Mouse (Mus musculus) retina, adult 2 months (tissue): Measurements from ENCODE around the gene Elmo2.

ENCODE experiments used
- DNase-seq: peaks from one replicate; pipeline ENCODE4 v3.0.0-alpha.2; 2012; ENCODE audit warnings: low read depth, low spot score

Elmo2 gene

GRCm38 (mm10) chr2:165258321-165258720 lies 68.0 kb downstream of the Elmo2 start:
- no peak for DNase-seq

DNA sequence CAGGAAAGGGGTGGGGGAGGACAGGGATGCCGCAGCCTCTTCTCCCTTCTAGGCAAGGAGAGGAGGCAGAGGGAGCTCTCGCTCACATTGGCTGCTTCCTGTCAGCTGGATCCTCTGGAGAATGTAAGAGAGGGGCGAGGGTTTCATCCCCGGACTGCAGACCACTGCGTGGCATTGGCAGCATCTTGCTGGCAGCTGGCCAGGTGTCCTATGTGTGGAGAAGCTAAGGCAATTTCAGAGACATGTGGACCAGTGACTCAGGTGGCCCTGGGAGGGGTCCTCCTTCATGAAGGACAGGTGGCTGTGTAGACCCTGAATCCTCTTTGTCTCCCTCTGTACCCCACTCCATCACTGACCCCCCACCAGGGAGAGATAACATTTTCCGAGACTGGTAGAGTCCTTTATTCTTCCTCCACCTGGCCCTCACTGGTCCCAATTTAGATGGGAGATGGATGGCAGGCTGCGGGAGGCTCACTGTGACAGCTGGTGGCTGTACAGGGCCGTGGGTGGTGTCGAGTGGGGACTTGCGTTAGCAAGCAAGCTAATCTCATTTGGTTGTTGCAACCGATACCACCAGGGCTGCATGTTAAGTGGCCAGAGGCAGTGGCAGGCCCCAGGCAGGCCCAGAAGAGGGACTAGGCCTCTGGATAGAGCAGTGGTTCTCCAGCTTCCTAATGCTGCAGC lies 69.0 kb downstream of the Elmo2 start:
- no peak for DNase-seq

- DNase-seq = no peak
Observed at GRCm38 (mm10) chr2:165256213-165256612, 70.1 kb downstream of the Elmo2 start.

DNA sequence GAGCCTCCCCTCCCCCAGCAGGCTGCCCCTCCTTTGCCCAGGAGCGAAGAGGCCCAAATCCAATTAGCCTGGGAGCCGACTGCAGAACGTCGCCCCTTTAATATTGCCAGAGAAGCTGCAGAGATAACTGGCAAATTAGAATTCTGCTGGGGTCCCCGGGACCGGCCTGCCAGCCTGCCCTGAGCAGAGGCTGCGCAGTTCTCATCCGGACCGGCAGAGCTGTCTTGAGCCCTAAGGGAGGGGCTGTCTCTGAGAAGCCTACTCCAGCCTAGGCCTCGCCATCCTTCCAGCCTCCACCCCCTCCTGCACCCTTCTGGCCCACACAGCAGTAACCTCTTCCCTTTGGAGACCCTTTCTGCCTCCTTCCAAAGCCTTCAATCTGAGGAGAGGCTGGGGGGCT lies 72.4 kb downstream of the Elmo2 start:
- DNase-seq = no peak

DNA sequence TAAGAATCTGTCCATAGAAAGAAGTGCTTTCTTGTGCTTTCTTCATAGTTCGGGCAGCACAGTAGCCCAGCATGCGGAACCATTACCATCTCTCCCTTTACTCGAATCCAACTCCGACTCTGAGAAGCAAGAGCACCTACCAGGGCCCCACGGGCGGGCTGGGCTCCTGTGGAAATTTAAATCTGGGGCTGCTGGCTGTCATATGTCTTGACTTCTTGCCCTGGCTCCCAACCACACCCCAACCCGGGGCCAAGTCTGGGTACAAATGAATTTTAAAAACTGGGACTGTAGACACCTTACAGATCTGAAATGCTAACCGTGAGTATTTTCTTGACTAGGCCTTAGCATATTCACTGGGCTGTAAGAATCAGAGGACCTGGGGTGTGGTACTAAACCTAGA lies 73.0 kb downstream of the Elmo2 start:
- DNase-seq = no peak

GRCm38 (mm10) chr2:165252801-165253200 lies 73.5 kb downstream of the Elmo2 start:
- no peak for DNase-seq

DNA sequence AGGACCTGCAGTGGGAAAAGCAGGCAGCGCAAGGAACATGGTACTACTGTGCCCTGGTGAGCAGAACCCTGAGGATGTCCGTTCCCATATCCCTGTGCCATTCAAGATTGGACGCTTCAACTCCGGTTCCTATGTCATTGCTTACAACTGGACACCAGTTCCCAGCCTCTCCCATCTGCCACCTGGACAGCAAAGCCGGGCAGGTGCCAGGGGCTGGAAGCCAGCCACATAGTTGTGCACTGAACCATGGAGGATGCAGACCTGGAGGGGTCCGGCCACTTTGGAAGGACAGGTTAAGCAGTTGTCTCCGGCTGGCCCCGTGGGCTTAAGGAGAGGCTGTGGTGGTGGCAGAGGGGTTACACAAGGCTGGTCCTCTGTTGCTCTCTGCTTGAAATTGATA lies 73.9 kb downstream of the Elmo2 start:
- DNase-seq = no peak

GRCm38 (mm10) chr2:165250903-165251302 lies 75.4 kb downstream of the Elmo2 start:
- no peak for DNase-seq

GRCm38 (mm10) chr2:165248967-165249366 lies 77.3 kb downstream of the Elmo2 start:
- no peak for DNase-seq

DNA sequence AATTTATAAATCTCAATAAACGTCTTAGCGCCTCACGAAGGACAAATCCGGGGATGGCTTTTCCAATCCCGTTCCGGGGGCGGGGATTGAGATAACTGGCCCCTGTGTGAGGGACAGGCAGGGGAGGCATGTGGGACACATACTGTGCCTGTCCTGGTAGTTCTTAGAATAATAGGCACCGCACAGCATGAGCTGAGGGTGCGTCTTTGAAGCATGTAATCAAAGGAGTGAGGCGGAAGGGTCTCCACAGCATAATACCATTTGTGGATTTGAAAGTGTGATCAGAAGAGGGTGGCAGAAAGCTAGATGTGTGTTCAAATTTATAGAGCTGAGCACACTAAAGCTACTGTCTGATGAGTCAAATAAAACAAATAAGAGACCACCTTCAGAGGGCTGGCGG lies 79.9 kb downstream of the Elmo2 start:
- DNase-seq = no peak

GRCm38 (mm10) chr2:165243122-165243720 lies 83.1 kb downstream of the Elmo2 start:
- no peak for DNase-seq

DNA sequence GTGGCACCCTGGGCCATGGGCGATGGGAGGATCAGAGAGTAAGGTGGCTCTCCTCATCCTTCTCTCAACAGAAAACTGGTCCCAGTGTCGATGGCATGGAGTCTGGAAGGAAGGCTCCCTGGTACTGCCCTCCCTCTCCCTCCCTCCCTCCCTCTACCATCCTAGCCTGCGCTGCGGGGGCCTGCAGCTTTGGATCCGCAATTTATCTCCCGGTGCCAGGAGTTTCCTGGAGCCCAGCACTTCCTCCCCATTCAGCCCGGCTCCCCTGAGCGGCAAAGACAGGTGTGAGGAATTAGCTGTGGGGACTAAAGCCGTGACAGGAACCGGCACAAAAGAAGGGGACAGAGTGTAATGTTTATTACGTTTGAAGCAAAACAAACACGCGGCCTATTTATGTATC lies 83.7 kb downstream of the Elmo2 start:
- DNase-seq = no peak

GRCm38 (mm10) chr2:165241786-165242185 lies 84.5 kb downstream of the Elmo2 start:
- no peak for DNase-seq

DNA sequence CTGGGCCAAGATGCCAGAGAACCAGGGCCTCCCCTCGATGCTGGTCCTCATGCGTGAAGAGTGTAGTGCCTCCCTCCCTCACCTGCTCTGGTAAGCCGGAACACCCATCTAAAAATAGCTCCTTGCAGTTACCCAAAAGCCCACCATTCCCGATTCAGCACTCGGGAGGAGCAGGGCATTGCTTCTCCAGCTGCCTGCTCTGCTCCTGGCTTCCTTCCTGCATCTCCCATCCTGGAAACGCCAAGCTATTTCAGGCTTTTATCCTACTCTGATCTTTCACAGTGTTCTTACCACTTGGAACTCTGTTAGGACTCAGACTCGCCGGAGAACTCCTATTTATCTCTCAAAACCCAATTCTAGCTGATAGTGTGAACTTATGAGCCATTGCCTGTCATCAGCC lies 85.9 kb downstream of the Elmo2 start:
- no peak for DNase-seq

- no peak for DNase-seq
Observed at GRCm38 (mm10) chr2:165239533-165240144, 86.6 kb downstream of the Elmo2 start.

DNA sequence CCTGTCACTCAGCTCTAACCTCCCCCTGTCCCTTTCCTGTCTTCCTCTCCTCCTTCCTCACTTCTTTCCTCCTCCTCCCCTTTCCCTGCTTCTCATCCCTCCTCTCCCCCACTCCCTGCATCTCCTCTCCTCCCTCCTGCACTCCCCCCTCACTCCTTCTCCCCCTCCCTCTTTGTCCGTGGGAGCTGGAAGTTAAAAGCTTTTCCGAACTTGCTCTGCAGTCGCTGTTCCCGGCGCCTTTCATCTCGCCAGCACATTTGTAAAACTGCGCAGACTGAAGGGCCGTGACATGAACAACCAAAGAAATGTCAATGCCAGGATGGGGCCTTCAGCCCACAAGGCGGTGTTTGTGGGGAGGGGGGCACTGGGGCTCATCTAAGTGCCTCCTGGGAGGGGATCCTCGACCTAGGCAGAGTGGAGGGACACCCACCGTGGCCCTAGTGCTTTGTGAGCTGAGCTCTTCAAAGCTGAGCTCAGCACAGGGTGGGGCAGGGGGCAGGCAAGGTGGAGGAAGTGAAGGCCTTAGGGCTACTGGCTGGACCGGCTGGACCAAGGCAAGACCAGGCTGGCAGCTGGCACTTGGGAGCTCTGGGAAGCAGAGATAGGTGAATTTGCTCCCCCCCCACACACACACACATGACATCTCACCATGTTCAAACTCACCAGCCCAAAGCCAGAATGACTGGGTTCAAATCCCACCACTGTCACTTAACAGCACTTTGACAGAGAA lies 87.7 kb downstream of the Elmo2 start:
- no peak for DNase-seq
